Mouse (Mus musculus) regulatory T cell (primary cell): Measurements from ENCODE around the gene Fam171a2.

Experiments
- in situ Hi-C: fragments of 300-600 bp; cut with MboI, MseI; formaldehyde crosslinking; loops from one replicate; pipeline ENCODE4 v1.15.1; 2025; ENCODE audit warnings: high pct_unique_total_duplicates

Fam171a2 gene

GRCm38 (mm10) chr11:102411704-102412103, 35.8 kb downstream of the Fam171a2 start:
- in situ Hi-C loops, result loop anchor here (25.0 kb wide), 1 partner anchor 949 kb away; the partner anchor contains the start of genes Rnd2 and Vat1

DNA sequence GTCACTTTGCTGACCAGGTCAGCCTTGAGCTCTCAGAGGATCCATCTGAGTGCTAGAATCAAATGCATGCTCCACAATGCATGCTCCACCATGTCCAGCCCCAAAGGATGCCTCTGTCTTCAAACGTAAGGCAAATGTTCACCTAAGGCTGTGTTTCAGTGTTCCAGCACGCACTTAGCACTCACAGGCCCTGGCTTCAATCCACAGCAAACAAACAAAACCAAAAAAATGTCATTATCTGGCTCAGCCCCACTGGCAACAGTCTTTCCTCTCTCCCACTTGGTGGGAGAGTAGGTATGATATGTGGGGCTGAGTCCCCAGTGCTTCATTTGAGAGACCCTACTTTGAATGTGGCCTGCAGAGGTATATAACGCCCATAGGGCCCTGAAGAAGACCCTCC, 36.4 kb downstream of the Fam171a2 start:
- in situ Hi-C loops, result loop anchor here (25.0 kb wide), 1 partner anchor 949 kb away; the partner anchor contains the start of genes Rnd2 and Vat1

DNA sequence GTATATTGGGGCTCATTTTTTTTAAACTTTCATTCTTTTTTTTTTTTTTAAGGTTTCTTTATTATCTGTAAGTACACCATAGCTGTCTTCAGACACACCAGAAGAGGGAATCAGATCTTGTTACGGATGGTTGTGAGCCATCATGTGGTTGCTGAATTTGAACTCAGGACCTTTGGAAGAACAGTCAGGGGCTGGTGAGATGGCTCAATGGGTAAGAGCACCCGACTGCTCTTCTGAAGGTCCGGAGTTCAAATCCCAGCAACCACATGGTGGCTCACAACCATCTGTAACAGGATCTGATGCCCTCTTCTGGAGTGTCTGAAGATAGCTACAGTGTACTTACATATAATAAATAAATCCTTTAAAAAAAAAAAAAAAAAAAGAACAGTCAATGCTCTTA, 37.1 kb downstream of the Fam171a2 start:
- in situ Hi-C loops, result loop anchor here (25.0 kb wide), 1 partner anchor 948 kb away; the partner anchor contains the start of genes Rnd2 and Vat1

DNA sequence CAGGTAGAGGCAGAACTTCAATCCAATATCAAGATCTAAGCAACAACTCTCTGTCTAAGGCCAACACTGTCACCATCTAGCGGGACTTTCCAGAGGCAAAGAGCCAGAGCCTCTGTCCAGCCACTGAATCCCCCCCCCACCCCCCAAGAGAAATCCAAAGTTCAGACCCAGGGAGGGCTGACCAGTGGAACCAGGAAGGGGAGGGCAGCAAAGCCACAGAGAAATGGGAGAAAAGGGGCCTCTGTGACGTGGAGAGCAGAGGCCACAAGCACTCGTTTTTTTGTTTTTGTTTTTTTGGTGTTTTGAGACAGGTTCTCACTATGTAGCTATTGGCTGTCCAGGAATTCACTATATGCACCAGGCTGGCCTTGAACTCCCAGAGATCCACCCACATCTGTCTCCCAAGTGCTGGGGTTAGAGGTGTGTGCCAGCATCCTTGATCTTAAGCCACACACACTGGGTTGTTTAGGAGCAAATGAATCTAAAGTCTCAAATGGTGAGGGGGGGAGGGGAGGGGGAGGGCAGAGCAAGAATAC, 37.6 kb downstream of the Fam171a2 start:
- in situ Hi-C loops, result loop anchor here (10.0 to 25.0 kb wide), 2 partner anchors 115 to 948 kb away; partner anchors contain the start of genes Atxn7l3, Rnd2 and Vat1

DNA sequence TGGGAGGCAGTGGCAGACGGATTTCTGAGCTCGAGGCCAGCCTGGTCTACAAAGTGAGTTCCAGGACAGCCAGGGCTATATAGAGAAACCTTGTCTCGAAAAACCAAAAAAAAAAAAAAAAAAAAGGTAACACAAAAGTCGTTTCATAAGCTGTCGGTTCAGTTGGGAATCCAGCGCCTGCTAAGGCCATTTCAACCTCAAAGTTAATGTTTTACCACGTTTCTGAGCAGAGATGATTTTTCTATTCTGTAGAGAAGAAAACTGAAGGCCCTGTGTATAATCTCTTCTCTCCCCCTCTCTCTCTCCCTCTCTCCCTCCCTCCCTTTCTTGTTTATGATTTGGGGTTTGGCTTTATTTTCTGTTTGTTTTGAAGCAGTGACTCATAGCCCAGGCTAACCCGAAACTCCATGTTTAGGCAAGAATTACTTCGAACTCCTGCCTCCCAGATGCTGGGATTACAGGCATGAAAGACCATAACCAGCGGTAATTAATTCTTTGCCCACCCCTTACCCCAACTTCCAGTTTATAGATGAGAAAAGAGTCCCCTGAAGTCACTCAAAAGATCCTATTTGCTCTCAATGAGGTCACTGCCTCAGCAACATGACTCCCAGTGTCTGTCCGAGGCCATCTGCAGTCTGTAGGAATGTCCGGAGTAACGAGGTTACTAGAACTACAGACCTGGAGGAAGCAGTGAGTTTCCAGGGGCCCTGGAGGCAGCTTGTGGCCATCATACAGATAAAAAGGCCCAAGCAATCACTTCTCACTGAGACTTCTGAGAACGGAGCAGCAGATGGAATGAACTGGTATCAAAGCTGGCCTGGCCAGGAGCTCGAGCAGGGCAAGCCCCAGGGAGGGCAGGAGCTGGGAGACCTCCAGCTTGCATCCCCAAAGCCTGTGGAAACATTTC, 38.3 kb downstream of the Fam171a2 start:
- in situ Hi-C loops, result loop anchor here (10.0 to 25.0 kb wide), 2 partner anchors 114 to 947 kb away; partner anchors contain the start of genes Atxn7l3, Rnd2 and Vat1

DNA sequence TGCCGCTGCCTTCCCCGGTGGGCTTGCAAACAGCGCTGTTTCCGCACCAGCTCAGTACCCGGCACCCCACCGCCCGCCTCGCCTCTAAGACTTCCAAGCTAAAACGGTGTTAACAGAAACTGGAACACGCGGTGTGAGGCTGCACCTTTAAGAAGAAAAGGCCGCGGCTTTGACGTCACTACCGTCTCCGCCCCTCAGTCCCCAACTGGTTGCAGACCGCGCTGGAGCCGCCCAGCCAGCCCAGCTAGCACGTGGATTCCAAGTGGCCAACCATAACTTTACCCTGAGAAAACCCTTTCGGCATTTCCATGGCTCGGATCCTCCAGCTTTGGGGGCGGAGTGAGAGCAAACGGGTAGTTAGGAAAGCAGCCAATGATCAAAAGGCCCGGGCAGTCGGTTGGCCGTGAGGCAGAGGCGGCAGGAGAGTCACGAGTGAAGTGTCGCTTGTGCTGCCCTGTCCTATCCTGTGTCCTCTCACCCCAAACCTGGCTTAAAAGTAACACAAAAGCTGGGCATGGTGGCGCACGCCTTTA, 39.1 kb downstream of the Fam171a2 start:
- in situ Hi-C loops, result loop anchor here (10.0 to 25.0 kb wide), 2 partner anchors 114 to 946 kb away; partner anchors contain the start of genes Atxn7l3, Rnd2 and Vat1

DNA sequence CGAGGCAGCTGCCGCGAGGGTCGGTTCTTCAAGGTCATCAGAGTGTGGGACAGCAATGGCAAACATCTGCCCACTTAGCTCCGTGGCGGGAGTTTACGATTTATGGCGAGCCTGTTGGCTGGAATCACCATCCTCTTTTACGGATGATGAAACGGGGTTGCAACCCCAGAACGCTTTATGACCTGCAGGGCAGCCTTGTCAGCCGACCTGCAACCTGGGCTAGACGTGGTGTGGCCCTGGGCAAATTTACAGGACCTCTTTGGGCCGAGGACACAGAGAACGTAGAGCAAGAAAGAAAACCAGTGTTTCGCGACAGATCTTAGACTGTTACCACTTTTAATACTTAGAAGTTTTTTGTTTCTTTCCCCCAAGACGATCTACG, 39.7 kb downstream of the Fam171a2 start, which contains the start of gene Slc25a39:
TSS of gene Slc25a39 (minus strand) at position 113 of the 382 bp plus-strand sequence.
- in situ Hi-C loops, result loop anchor here (10.0 to 25.0 kb wide), 2 partner anchors 113 to 946 kb away; partner anchors contain the start of genes Atxn7l3, Rnd2 and Vat1

GRCm38 (mm10) chr11:102406900-102407833, 40.3 kb downstream of the Fam171a2 start:
- in situ Hi-C loops, result loop anchor here (10.0 to 25.0 kb wide), 2 partner anchors 112 to 945 kb away; partner anchors contain the start of genes Atxn7l3, Rnd2 and Vat1

GRCm38 (mm10) chr11:102406401-102406800, 41.1 kb downstream of the Fam171a2 start:
- in situ Hi-C loops, result loop anchor here (10.0 to 25.0 kb wide), 2 partner anchors 112 to 944 kb away; partner anchors contain the start of genes Atxn7l3, Rnd2 and Vat1

DNA sequence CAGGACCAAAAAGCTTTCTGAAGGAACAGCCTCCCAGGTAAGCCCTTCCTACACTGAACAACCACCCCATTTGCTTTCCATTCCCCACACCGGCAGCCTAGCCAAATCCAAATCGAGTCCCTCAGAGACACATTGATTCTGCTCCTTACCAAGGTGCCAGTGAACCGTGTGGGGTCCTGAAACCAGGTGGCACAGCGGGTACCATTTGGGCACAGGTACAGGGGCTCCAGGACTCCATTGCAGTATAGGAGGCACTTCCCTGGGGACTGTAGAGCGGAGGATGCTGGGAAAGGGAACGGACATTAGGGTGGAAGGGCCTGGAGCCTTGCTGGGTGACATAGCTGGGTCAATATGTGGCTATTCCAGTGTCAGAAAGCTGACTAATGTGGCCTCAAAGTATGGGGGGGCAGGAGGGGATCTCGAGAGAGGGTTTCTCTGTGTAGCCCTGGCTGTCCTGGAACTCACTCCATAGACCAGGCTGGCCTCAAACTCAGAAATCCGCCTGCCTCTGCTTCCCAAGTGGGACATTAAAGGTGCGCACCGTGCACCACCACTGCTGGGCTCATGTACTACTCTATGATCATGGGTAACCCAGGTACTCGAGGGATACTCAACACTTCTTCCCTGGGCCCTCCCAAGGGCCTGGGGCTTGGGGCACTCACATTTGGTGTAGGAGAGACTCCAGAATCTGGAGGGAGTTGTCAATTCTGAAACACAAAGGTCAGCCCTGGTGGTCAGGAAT, 41.8 kb downstream of the Fam171a2 start:
- in situ Hi-C loops, result loop anchor here (10.0 to 25.0 kb wide), 2 partner anchors 111 to 943 kb away; partner anchors contain the start of genes Atxn7l3, Rnd2 and Vat1

GRCm38 (mm10) chr11:102404161-102405010, 43.1 kb downstream of the Fam171a2 start:
- in situ Hi-C loops, result loop anchor here (5.0 to 25.0 kb wide), 3 partner anchors 82 to 942 kb away; partner anchors contain the start of genes Atxn7l3, Rnd2 and Vat1

- in situ Hi-C loops, result loop anchor here (5.0 to 25.0 kb wide), 3 partner anchors 81 to 941 kb away; partner anchors contain the start of genes Atxn7l3, Rnd2 and Vat1
Measured at GRCm38 (mm10) chr11:102403657-102404056, 43.8 kb downstream of the Fam171a2 start.

DNA sequence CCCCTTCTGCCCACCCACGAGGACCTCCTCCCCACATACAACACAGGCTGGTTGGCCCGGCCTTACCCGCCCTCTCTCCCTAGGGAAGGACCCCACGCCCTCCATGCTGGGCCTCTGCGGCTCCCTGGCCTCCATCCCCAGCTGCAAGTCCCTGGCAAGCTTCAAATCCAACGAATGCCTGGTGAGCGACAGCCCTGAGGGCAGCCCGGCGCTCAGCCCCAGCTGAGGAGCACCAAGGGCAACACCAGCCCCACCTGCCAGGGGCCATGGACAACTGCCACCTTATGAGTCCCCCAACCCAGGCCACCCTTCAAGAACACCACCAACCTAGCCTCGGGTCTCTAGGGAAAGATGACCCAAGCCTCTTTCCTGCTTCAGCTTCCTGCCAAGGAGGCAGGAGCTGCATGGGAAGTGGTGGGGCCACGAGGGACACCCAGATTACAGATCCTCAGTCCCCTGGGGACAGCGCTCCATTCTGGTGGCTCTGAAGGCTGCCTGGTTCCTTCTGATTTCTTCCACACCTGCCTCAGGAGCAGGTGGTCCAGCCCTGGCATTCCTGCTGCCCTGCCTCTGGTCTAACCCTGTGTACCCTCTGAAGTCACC, 45.5 kb downstream of the Fam171a2 start:
- in situ Hi-C loops, result loop anchor here (5.0 to 25.0 kb wide), 3 partner anchors 80 to 940 kb away; partner anchors contain the start of genes Atxn7l3, Rnd2 and Vat1

GRCm38 (mm10) chr11:102400513-102401084, 46.9 kb downstream of the Fam171a2 start:
- in situ Hi-C loops, result loop anchor here (5.0 to 25.0 kb wide), 3 partner anchors 78 to 938 kb away; partner anchors contain the start of genes Atxn7l3, Rnd2 and Vat1

DNA sequence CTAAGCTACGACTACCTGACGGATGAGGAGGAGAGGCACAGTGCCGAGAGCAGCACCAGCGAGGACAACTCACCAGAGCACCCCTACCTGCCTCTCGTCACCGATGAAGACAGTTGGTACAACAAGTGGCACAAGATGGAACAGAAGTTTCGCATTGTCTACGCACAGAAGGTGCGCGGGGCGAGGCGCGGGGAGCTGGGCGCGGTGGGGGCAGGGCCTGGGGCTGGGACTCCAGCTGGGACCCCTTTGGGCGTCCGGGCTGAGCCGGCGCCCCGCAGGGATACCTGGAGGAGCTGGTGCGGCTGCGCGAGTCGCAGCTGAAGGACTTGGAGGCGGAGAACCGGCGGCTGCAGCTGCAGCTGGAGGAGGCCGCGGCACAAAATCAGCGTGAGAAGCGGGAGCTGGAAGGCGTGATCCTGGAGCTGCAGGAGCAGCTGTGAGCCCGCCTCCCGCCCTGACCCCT, 47.8 kb downstream of the Fam171a2 start:
- in situ Hi-C loops, result loop anchor here (5.0 to 25.0 kb wide), 3 partner anchors 77 to 937 kb away; partner anchors contain the start of genes Atxn7l3, Rnd2 and Vat1

DNA sequence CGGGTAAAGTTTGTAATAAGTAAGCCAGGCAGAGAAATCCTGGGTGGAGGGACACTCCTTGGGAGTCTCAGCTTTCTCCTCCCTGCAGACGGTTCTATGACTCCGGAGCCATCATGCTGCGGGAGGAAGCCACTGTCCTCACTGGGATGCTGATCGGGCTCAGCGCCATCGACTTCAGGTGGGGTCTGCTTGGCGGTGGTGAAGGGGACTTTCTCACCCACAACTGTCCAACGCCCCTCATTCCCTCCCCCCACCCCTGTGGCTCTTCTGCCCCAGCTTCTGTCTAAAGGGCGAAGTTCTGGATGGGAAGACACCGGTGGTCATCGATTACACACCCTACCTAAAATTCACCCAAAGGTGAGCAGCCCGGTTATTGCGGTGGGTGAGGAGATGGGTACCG, 48.4 kb downstream of the Fam171a2 start:
- in situ Hi-C loops, result no loop called here
